Mouse (Mus musculus): Measurements from ENCODE around the gene Kif15. TPM values are rescaled to one million over a fixed set of nuclear protein-coding genes. Genes with fewer than 3 reads are reported as not detected.
A peak's percentile ranks its signal among the peaks of the same experiment; 100 is the strongest.

The Kif15 gene
- polyA plus RNA-seq (2017; shearing (Covaris generic)), result 10 to 100 TPM; 16.8 to 19.3 TPM

- ATAC-seq, result peak; percentile 89
These were observed at the start of gene Kif15, which contains the start of gene 1110059G10Rik for GRCm38 (mm10) chr9:122950643-122951475. Gene Kif15, plus strand, starts transcription at chr9:122951046. Gene 1110059G10Rik, minus strand, starts transcription at chr9:122951000.

GRCm38 (mm10) chr9:122901047-122901446 lies 49.8 kb upstream of the Kif15 start:
- no peak for ATAC-seq

GRCm38 (mm10) chr9:122902717-122903535 lies 47.9 kb upstream of the Kif15 start:
- ATAC-seq, result no peak

GRCm38 (mm10) chr9:122922436-122922835 lies 28.4 kb upstream of the Kif15 start:
- no peak for ATAC-seq

- no peak for ATAC-seq
These were observed 27.9 kb upstream of the Kif15 start, which contains the start of gene Zfp105 for GRCm38 (mm10) chr9:122922936-122923381. Gene Zfp105, plus strand, starts transcription at chr9:122923072.

- ATAC-seq, result no peak
These were observed 21.9 kb upstream of the Kif15 start for GRCm38 (mm10) chr9:122928915-122929314.

GRCm38 (mm10) chr9:122998406-122999192 lies 47.8 kb downstream of the Kif15 start:
- ATAC-seq, result peak; percentile 53

- peak; percentile 66 for ATAC-seq
These were observed 48.3 kb downstream of the Kif15 start for GRCm38 (mm10) chr9:122999193-122999586.

- ATAC-seq, result no peak
These were observed 53.9 kb downstream of the Kif15 start for GRCm38 (mm10) chr9:123004718-123005117.

- peak; percentile 66 for ATAC-seq
These were observed 55.2 kb downstream of the Kif15 start for GRCm38 (mm10) chr9:123006071-123006470.

GRCm38 (mm10) chr9:123020995-123021631 lies 70.3 kb downstream of the Kif15 start, which contains the start of gene Tmem42:
Gene Tmem42, plus strand, starts transcription at chr9:123021326.
- peak; percentile 92 for ATAC-seq

- ATAC-seq, result no peak
These were observed 71.0 kb downstream of the Kif15 start for GRCm38 (mm10) chr9:123021636-123022379.

GRCm38 (mm10) chr9:123024201-123024600 lies 73.4 kb downstream of the Kif15 start:
- no peak for ATAC-seq

GRCm38 (mm10) chr9:123031496-123032246 lies 80.8 kb downstream of the Kif15 start:
- ATAC-seq, result peak; percentile 65

- ATAC-seq, result no peak
These were observed 83.6 kb downstream of the Kif15 start, which contains the start of gene Tgm4 for GRCm38 (mm10) chr9:123034426-123034825. Gene Tgm4, plus strand, starts transcription at chr9:123034726.

GRCm38 (mm10) chr9:123047665-123048064 lies 96.8 kb downstream of the Kif15 start:
- ATAC-seq, result no peak

GRCm38 (mm10) chr9:123058724-123059292 lies 108.0 kb downstream of the Kif15 start:
- ATAC-seq, result peak; percentile 94

GRCm38 (mm10) chr9:123060172-123060571 lies 109.3 kb downstream of the Kif15 start:
- ATAC-seq, result no peak

All from activated CD4-positive, CD25-positive, alpha-beta regulatory T cell, adult 4 months (primary cell).